Mouse (Mus musculus) heart, embryonic 13.5 days (tissue): ENCODE measurements around the gene Gpn2. TPM values are rescaled to one million over a fixed set of nuclear protein-coding genes. Genes with fewer than 3 reads are reported as not detected.
A peak's percentile ranks its signal among the peaks of the same experiment; 100 is the strongest.

Source experiments
- ATAC-seq: fragments of 200-750 bp; cut with Nextera tagmentation; 2 replicates; pipeline ENCODE4 v1.8.0; 2017; ENCODE audit warnings: moderate TSS enrichment; ENCODE audit not compliant: insufficient number of reproducible peaks, low FRiP score, low TSS enrichment; ENCODE audit errors: extremely low read depth
- H3K27ac ChIP-seq: fragments of 300-500 bp; sonication (generic); replicated peaks from 2 replicates; pipeline ENCODE4 v1.5.1; 2015; ENCODE audit warnings: moderate library complexity, mild to moderate bottlenecking, inconsistent platforms
- H3K27me3 ChIP-seq: fragments of 300-500 bp; sonication (generic); replicated peaks from 2 replicates; pipeline ENCODE4 v1.6.1; 2015; ENCODE audit warnings: mild to moderate bottlenecking, inconsistent platforms
- H3K36me3 ChIP-seq: fragments of 300-500 bp; sonication (generic); 2 replicates; pipeline ENCODE4 v1.6.1; 2015; ENCODE audit warnings: mild to moderate bottlenecking, inconsistent platforms
- H3K4me1 ChIP-seq: fragments of 300-500 bp; sonication (generic); 2 replicates; pipeline ENCODE4 v1.6.1; 2015; ENCODE audit warnings: inconsistent platforms
- H3K4me2 ChIP-seq: fragments of 300-500 bp; sonication (generic); 2 replicates; pipeline ENCODE4 v1.6.1; 2015; ENCODE audit warnings: inconsistent platforms, mild to moderate bottlenecking, moderate library complexity
- H3K4me3 ChIP-seq: fragments of 300-500 bp; sonication (generic); 2 replicates; pipeline ENCODE4 v1.5.1; 2015; ENCODE audit warnings: moderate library complexity, mild to moderate bottlenecking, inconsistent platforms
- H3K9ac ChIP-seq: fragments of 300-500 bp; sonication (generic); 2 replicates; pipeline ENCODE4 v1.6.1; 2015; ENCODE audit warnings: inconsistent platforms, mild to moderate bottlenecking, moderate library complexity
- H3K9me3 ChIP-seq: fragments of 300-500 bp; sonication (generic); 2 replicates; pipeline ENCODE4 v1.6.1; 2016; ENCODE audit warnings: inconsistent platforms
- WGBS: fragments of 180-500 bp; shearing (Covaris S2); methylation state at CpG from one replicate; pipeline ENCODE4 v1.1.7; 2015; ENCODE audit warnings: mixed read lengths; 5-methylcytosine and 5-hydroxymethylcytosine counted together
- polyA plus RNA-seq: library from polyadenylated mRNA; unstranded; fragments of >200 nt; fragmentation: Nextera tagmentation; extraction: Ambion mirVana; gene quantifications from 2 replicates; pipeline ENCODE4 v1.2.1, GENCODE M21; 2015

Gene Gpn2
- polyA plus RNA-seq, 1 experiment from 2014 or later = 12.8 TPM

DNA sequence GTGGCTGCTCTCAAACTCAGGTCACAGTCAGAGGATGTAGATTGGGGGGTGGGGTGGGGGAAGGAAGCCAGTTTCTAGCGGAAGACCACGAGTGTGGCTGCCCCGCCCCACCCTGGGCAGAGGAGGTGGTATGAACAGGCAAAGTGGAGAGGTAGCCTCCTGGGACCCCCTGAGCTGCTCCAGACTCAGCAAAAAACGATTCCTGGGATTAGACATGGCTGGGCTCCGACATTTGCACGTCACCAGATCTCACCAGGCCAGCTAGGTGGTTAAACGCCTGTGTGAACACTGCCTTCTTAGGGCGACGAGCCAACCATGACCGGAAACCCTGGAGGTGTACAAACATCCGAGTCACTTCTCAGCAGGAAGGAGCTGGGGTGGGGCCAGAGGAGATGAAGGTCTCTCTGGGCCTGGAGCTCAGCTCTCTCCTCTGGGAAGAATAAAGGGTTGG, 41.5 kb downstream of the Gpn2 start:
- Histone ChIP-seq H3K4me3 (no peak overlapping the region), H3K4me1 (peaks cover 17% of the 10 kb centered on the region), H3K9me3 (no peaks in the 10 kb centered on the region), H3K4me2 (no peak overlapping the region), H3K27me3 (no peaks in the 10 kb centered on the region), H3K27ac (peak overlapping the region; percentile 76), H3K36me3 (peaks cover 41% of the 10 kb centered on the region), H3K9ac (no peak overlapping the region)
- ATAC-seq = peak; percentile 17; the same call in 1 of the 2 replicates
- 63% methylated on average over 11 of the region's 11 CpGs for WGBS

DNA sequence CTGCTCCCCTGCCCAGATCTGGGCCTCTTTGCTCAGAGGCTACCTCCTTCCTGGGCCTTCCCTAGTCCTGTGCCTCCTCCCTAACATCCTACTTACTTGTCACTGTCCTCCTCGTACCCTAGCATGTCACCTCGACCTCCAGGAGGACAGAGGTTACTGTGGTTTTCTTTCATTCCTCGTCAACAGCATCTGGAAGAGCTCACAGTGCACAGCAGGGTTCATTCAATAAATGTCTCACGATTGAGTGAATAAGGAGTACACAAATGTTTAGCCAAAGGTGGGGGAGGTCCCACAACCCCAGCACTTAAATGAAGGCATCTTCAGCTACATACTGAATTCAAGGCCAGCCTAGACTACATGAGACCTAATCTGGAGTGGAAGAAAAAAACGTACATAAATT, 42.1 kb downstream of the Gpn2 start:
- no peak for ATAC-seq
- Histone ChIP-seq H3K27me3 (no peaks in the 10 kb centered on the region), H3K4me3 (no peak overlapping the region), H3K9me3 (no peaks in the 10 kb centered on the region), H3K27ac (peak overlapping the region; percentile 76), H3K4me2 (no peak overlapping the region), H3K36me3 (peaks cover 38% of the 10 kb centered on the region), H3K4me1 (peaks cover 22% of the 10 kb centered on the region), H3K9ac (no peak overlapping the region)
- WGBS = 60% methylated on average over 5 of the region's 5 CpGs

GRCm38 (mm10) chr4:133626621-133627020, 42.5 kb downstream of the Gpn2 start:
- H3K36me3 ChIP-seq = peaks cover 35% of the 10 kb centered on the region
- H3K27me3 ChIP-seq = no peaks in the 10 kb centered on the region
- no peak overlapping the region for H3K9ac ChIP-seq
- H3K9me3 ChIP-seq = no peaks in the 10 kb centered on the region
- H3K4me3 ChIP-seq = no peak overlapping the region
- 82% methylated on average over 9 of the region's 9 CpGs for WGBS
- no peak for ATAC-seq
- no peak overlapping the region for H3K4me2 ChIP-seq
- peaks cover 26% of the 10 kb centered on the region for H3K4me1 ChIP-seq
- peak overlapping the region; percentile 76 for H3K27ac ChIP-seq

DNA sequence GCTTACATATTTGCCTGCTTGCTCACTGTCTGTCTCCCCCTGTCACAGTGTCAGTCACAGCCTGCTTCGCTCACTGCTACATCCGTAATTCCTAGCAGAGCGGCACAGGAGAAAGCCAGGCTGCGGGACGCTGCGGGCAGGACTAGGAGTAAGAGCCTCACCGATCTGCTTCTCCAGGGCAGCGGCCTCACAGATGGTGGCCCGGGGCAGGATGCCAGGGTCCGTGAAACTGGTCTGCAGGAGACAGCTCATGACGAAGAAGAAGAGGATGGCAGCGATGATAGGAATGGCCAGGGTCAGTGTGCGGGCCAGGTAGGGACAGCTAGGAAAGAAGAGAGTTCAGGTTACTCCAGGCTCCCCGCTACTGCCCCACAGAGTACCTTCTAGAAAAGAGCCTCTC, 42.9 kb downstream of the Gpn2 start:
- Histone ChIP-seq H3K4me3 (no peak overlapping the region), H3K27ac (peak overlapping the region; percentile 76), H3K27me3 (no peaks in the 10 kb centered on the region), H3K36me3 (peaks cover 33% of the 10 kb centered on the region), H3K4me1 (peaks cover 30% of the 10 kb centered on the region), H3K9me3 (no peaks in the 10 kb centered on the region), H3K4me2 (no peak overlapping the region), H3K9ac (no peak overlapping the region)
- ATAC-seq = no peak
- 89% methylated on average over 14 of the region's 14 CpGs for WGBS

DNA sequence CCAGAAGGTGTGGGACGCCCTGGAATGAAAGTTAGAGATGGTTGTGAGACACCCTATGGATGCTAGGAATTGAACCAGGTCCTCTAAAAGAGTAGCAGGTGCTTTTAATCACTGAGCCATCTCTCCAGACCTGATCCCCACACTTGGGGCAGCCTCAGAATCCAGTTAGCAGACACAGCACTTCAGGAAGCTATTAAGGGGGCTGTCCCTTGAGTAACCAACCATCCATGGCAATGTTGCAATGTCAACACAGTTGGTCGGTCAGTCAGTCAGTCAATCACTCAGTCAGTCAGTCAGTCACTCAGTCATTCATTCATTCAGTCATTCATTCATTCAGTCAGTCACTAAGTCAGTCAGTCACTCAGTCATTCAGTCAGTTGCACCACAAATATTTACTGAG, 44.4 kb downstream of the Gpn2 start:
- WGBS = 84% methylated on average over 2 of the region's 2 CpGs
- ATAC-seq = no peak

DNA sequence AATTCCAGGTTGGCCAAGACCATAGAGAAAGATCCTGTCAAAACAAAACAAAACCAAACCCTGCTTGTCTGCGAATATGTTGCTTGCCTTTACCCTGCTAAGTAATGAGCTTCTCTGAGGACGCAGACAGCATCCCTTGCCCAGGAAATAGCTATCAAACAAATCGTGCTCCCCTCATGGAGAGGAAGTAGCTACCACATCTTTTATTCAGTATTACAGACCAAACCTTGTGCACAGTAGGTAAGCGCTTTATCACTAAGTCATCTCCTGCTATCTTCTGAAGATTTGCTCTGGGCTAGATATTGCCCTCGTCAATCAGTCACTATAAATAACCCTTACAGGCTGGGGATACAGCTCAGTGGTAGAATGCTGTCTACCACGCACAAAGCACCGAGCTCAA, 45.0 kb downstream of the Gpn2 start:
- peaks cover 27% of the 10 kb centered on the region for H3K36me3 ChIP-seq
- H3K9ac ChIP-seq = no peak overlapping the region
- ATAC-seq = no peak
- peaks cover 39% of the 10 kb centered on the region for H3K4me1 ChIP-seq
- H3K27ac ChIP-seq = no peak overlapping the region
- no peak overlapping the region for H3K4me3 ChIP-seq
- 67% methylated on average over 7 of the region's 7 CpGs for WGBS
- no peaks in the 10 kb centered on the region for H3K9me3 ChIP-seq
- H3K27me3 ChIP-seq = no peaks in the 10 kb centered on the region
- no peak overlapping the region for H3K4me2 ChIP-seq

More for the DNA sequence above, 44.4 kb downstream of the Gpn2 start:
- H3K27ac ChIP-seq = no peak overlapping the region
- H3K36me3 ChIP-seq = peaks cover 30% of the 10 kb centered on the region
- H3K27me3 ChIP-seq = no peaks in the 10 kb centered on the region
- no peak overlapping the region for H3K9ac ChIP-seq
- no peak overlapping the region for H3K4me2 ChIP-seq
- H3K4me1 ChIP-seq = peaks cover 35% of the 10 kb centered on the region
- H3K9me3 ChIP-seq = no peaks in the 10 kb centered on the region
- no peak overlapping the region for H3K4me3 ChIP-seq

- H3K4me3 ChIP-seq = no peak overlapping the region
- H3K27ac ChIP-seq = no peak overlapping the region
- H3K27me3 ChIP-seq = no peaks in the 10 kb centered on the region
- no peak for ATAC-seq
- peaks cover 16% of the 10 kb centered on the region for H3K36me3 ChIP-seq
- H3K9ac ChIP-seq = peak overlapping the region; percentile 10; the same call in 1 of the 2 replicates
- peaks cover 35% of the 10 kb centered on the region for H3K4me1 ChIP-seq
- H3K9me3 ChIP-seq = no peaks in the 10 kb centered on the region
- H3K4me2 ChIP-seq = 0 out of 2 replicates have a peak overlapping the region, but pooled peaks have one; percentile 82
- WGBS = 82% methylated on average over 8 of the region's 8 CpGs
Observed at GRCm38 (mm10) chr4:133630326-133630920, 46.3 kb downstream of the Gpn2 start.

DNA sequence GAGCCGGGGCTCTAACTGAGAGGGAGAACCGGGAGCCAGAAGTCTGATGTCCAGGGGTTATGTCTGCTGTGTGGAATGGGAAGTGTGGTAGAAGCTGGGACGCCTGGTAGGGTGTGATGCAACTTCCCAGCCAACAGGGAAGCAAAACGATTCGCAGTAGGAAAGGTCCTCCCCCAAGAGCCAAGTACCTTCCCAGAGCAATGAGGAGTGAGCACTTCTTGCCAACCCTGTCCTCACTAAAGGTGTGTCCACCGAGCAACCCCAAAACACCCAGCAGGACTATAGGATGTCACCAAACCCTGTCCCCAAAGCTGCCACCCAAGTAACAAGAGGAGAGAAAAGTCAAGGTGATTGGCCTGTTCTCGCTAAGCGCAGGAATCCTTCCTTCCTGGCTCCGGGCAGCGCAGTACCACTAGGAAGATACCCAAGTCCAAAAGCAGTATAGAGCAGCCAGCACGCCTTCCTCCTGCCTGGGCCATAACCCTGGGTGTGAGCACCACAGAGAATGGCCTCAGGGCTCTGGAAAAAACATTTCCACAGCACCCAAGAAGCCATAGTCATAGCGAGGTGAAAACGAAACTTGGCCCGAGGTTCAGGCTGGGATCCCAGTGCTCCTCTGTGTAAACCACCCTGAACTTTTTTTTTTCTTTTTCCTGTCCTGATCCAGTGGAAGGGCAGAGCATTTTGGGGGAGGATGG, 47.1 kb downstream of the Gpn2 start:
- Histone ChIP-seq H3K36me3 (peaks cover 10% of the 10 kb centered on the region), H3K27ac (no peak overlapping the region), H3K9me3 (no peaks in the 10 kb centered on the region), H3K4me2 (peak overlapping the region; percentile 82), H3K4me1 (peaks cover 35% of the 10 kb centered on the region), H3K4me3 (peak overlapping the region; percentile 84), H3K27me3 (no peaks in the 10 kb centered on the region), H3K9ac (peak overlapping the region; percentile 96)
- 70% methylated on average over 14 of the region's 14 CpGs for WGBS
- ATAC-seq = no peak

- Histone ChIP-seq H3K27ac (no peak overlapping the region), H3K36me3 (peaks cover 3% of the 10 kb centered on the region), H3K9me3 (no peaks in the 10 kb centered on the region), H3K4me3 (peak overlapping the region; percentile 84), H3K4me2 (peak overlapping the region; percentile 82), H3K4me1 (peaks cover 35% of the 10 kb centered on the region), H3K9ac (peak overlapping the region; percentile 96), H3K27me3 (no peaks in the 10 kb centered on the region)
- whole genome bisulfite sequencing = 45% methylated on average over 9 of the region's 9 CpGs
- no peak for ATAC-seq
Observed at GRCm38 (mm10) chr4:133631769-133632411, 47.7 kb downstream of the Gpn2 start.

DNA sequence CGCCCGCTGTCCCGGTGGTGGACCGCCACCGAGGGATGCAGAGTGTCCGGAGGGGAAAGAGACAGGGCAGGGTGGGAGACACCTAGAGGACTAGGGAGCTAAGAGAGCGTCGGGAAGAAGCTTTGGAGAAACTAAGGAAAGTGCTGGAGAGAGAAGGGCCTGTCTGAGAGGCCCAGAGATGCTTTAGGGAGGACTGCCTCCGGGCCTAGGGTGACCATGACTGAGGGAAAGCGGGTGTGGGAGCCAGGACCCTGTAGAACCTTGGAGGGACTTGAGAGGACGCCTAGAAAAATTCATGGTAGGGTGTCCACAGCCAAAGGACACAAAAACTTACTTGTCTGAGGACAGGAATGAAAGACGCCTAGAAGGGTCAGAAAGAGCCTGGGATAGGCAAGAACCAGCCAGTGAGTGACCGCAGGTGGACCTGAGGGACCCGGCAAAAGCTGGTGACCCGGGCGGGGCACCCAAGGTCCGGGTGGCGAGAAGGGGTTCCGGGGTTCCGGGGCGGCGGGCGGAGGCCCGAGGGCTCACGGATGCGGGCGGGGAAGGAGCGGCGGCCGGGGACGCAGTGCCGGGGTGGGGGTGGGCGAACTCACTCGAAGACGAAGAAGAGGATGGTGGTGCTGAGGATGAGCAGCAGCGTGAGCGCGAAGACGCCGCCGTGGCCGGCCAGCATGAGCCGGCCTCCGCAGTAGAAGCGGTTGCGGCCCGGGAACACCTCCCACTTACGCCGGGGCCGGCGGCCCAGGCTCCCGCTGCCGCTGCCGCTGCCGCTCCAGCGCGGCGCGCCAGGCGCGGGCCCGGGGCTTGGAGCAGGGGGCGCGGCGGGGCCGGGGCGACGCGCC, 48.5 kb downstream of the Gpn2 start:
- Histone ChIP-seq H3K4me2 (peak overlapping the region; percentile 82), H3K4me1 (peaks cover 35% of the 10 kb centered on the region), H3K9ac (peak overlapping the region; percentile 96), H3K36me3 (no peaks in the 10 kb centered on the region), H3K9me3 (no peaks in the 10 kb centered on the region), H3K4me3 (peak overlapping the region; percentile 84), H3K27ac (peak overlapping the region; percentile 72), H3K27me3 (no peaks in the 10 kb centered on the region)
- WGBS = 1% methylated on average over 67 of the region's 69 CpGs
- ATAC-seq = peak; percentile 32; the same call in 1 of the 2 replicates
